Mouse (Mus musculus) midbrain, postnatal 0 days (tissue): ENCODE measurements around the gene Tm4sf5. TPM values are rescaled to one million over a fixed set of nuclear protein-coding genes. Genes with fewer than 3 reads are reported as not detected.
A peak's percentile ranks its signal among the peaks of the same experiment; 100 is the strongest.

Experiments
- ATAC-seq: fragments of 200-750 bp; cut with Nextera tagmentation; 2 replicates; pipeline ENCODE4 v1.8.0; 2017; ENCODE audit warnings: moderate number of reproducible peaks, mild to moderate bottlenecking, moderate TSS enrichment, moderate library complexity; ENCODE audit not compliant: low FRiP score
- DNase-seq: peaks from one replicate; pipeline ENCODE4 v3.0.0-alpha.2; 2015; ENCODE audit warnings: low spot score
- H3K27ac ChIP-seq: fragments of 300-500 bp; sonication (generic); 2 replicates; pipeline ENCODE4 v1.5.1; 2014; ENCODE audit warnings: low read depth, mild to moderate bottlenecking, low read length, mixed read lengths
- H3K27me3 ChIP-seq: fragments of 300-500 bp; sonication (generic); 2 replicates; pipeline ENCODE4 v1.6.1; 2014; ENCODE audit warnings: low read length, control low read depth, mixed read lengths; ENCODE audit not compliant: insufficient read depth
- H3K36me3 ChIP-seq: fragments of 300-500 bp; sonication (generic); 2 replicates; pipeline ENCODE4 v1.6.1; 2014; ENCODE audit warnings: low read length, control low read depth, mixed read lengths; ENCODE audit not compliant: insufficient read depth
- H3K4me1 ChIP-seq: fragments of 300-500 bp; sonication (generic); 2 replicates; pipeline ENCODE4 v1.6.1; 2014; ENCODE audit warnings: mild to moderate bottlenecking, control low read depth, antibody characterized with exemption, low read length, mixed read lengths; ENCODE audit not compliant: insufficient read depth
- H3K4me2 ChIP-seq: fragments of 300-500 bp; sonication (generic); 2 replicates; pipeline ENCODE4 v1.6.1; 2014; ENCODE audit warnings: low read depth, mild to moderate bottlenecking, low read length, mixed read lengths; ENCODE audit not compliant: poor library complexity, severe bottlenecking
- H3K4me3 ChIP-seq: fragments of 300-500 bp; sonication (generic); 2 replicates; pipeline ENCODE4 v1.5.1; 2014; ENCODE audit warnings: low read depth, mild to moderate bottlenecking, low read length, moderate library complexity
- H3K9ac ChIP-seq: fragments of 300-500 bp; sonication (generic); replicated peaks from 2 replicates; pipeline ENCODE4 v1.6.1; 2014; ENCODE audit warnings: mild to moderate bottlenecking, low read length, moderate library complexity, mixed read lengths; ENCODE audit not compliant: poor library complexity, severe bottlenecking
- H3K9me3 ChIP-seq: fragments of 300-500 bp; sonication (generic); 2 replicates; pipeline ENCODE4 v1.6.1; 2016; ENCODE audit warnings: low read length, control low read depth
- CTCF ChIP-seq: IDR thresholded peaks from 2 replicates; pipeline ENCODE4 v1.5.1; 2016; ENCODE audit warnings: antibody characterized with exemption, mild to moderate bottlenecking
- WGBS: fragments of 180-500 bp; shearing (Covaris S2); extraction: QIAGEN DNeasy Blood & Tissue Kit; methylation state at CpG from one replicate; pipeline ENCODE4 v1.1.7; 2014; 5-methylcytosine and 5-hydroxymethylcytosine counted together
- polyA plus RNA-seq: library from polyadenylated mRNA; unstranded; fragments of >200 nt; fragmentation: Nextera tagmentation; extraction: Ambion mirVana; gene quantifications from 2 replicates; pipeline ENCODE4 v1.2.1, GENCODE M21; 2015
- total RNA-seq: library from RNA; depleted of rRNA; stranded (reverse); fragments of >200 nt; gene quantifications from 2 replicates; pipeline ENCODE4 v1.2.3, GENCODE M21; 2014

Gene Tm4sf5
- total and polyA plus RNA-seq, 2 experiments from 2014 or later: 12.1 to 19.8 TPM

DNA sequence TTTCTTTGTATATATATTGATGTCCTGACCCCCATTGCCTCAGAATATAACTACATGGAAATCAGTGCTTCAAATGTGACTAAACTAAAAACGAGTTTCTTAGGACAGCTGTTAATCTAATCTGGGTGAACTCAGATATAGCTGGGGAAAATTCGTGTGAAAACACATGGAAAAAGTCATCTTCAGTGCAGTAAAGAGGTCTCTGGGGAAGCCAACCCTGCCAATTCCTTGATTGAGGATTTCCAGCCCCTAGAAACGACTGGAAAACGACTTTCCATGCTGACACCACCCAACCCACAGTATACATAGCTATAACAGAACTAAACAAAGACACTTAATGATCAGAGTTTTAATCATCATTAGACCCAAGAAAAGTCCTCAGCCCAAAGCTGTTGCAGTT is 17.2 kb upstream of the Tm4sf5 start:
- TF ChIP-seq CTCF: no peak

DNA sequence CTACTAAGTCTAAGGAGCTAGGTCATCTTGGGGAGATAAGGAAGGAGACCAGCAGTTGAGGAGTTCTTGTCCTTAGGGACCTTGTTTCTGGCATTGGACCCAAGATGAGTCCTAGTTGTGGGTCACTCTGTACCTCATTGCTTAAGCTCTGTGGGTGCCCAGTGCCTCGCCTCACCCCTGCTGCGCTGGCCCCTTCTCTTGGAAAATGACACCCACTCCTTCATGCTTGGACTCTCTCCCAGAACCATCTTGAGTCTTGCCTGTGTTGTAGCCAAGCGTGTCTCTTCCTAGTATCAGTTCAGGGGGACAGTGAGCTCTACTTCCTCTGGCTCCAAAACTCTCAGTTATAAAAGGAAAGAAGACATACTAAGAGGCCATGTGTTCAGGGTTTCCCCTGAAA is 15.9 kb upstream of the Tm4sf5 start:
- 80% methylated on average over 3 of the region's 3 CpGs for WGBS
- Histone ChIP-seq H3K27ac (no peak overlapping the region), H3K4me2 (no peak overlapping the region), H3K9me3 (no peaks in the 10 kb centered on the region), H3K4me3 (no peak overlapping the region), H3K36me3 (no peaks in the 10 kb centered on the region), H3K9ac (no peak overlapping the region), H3K27me3 (no peaks in the 10 kb centered on the region), H3K4me1 (no peaks in the 10 kb centered on the region)
- DNase-seq (no peak), ATAC-seq (no peak)
- TF ChIP-seq CTCF: no peak

More for the DNA sequence above, 17.2 kb upstream of the Tm4sf5 start:
- ATAC-seq (no peak), DNase-seq (no peak)
- Histone ChIP-seq H3K4me2 (no peak overlapping the region), H3K27ac (no peak overlapping the region), H3K9ac (no peak overlapping the region), H3K27me3 (no peaks in the 10 kb centered on the region), H3K4me1 (no peaks in the 10 kb centered on the region), H3K4me3 (no peak overlapping the region), H3K9me3 (no peaks in the 10 kb centered on the region), H3K36me3 (no peaks in the 10 kb centered on the region)
- 52% methylated on average over 4 of the region's 4 CpGs for WGBS

DNA sequence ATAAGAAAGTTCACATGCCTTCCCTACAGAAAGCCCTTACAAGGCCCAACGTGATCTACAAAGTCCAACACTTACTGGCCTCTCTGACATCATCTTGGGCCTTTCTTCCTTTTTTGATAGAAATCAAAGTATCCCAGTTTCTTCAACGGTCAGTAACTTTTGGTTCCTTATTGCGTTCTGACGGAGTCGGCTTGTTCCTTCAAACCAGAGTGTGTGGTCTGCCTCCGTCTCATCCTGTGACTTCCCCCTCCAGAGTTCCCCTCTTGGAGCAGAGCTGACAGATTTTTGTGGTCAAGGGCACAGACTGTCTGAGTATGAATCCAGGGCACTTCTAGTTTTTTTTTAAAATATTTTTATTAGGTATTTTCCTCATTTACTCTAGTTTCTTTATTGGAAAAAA is 15.4 kb upstream of the Tm4sf5 start:
- no peak overlapping the region for H3K4me3 ChIP-seq
- no peak overlapping the region for H3K9ac ChIP-seq
- no peak for TF ChIP-seq CTCF
- H3K27ac ChIP-seq: no peak overlapping the region
- H3K27me3 ChIP-seq: no peaks in the 10 kb centered on the region
- DNase-seq: no peak
- no peak overlapping the region for H3K4me2 ChIP-seq
- H3K4me1 ChIP-seq: no peaks in the 10 kb centered on the region
- H3K9me3 ChIP-seq: no peaks in the 10 kb centered on the region
- H3K36me3 ChIP-seq: no peaks in the 10 kb centered on the region
- no peak for ATAC-seq
- 90% methylated on average over 6 of the region's 6 CpGs for WGBS

DNA sequence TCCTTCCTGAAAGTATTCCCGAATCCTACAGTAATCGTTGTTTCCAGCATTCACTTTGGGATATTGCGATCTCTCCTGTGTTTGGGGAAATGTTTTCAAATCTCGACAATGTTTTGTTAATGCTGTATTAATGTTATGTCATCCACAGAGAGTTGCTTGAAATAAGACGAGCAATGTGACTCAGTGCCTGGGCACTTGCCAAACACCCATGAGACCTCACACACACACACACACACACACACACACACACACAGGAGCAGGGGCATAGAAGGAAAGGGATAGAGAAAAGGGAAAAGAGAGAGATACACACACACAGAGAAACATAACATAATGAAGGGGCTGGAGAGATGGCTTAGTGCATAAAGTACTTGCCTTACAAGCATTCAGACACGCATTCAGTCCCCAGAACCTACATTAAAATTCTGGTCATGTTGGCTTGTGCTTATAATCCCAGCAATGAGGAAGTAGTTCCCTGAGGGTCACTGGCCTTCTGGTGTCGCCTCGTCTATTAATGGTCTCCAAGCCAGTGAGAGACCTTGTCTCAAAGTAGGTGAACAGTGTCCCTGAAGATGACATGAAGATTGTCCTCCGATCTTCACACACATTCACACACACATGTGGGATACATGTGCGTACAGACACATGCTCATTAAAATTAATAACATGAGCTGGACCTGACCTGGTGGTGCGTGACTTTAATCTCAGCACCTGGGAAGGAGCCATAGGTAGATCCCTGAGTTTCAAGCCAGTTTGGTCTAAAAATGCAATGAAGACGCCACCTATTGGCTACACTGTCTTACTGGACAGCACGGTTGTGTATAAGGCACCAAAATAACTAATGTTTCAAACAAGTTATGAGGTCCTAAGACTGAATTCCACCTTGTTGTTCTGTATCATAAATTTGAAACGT is 5.2 kb upstream of the Tm4sf5 start:
- H3K9ac ChIP-seq: no peak overlapping the region
- no peak for DNase-seq
- H3K36me3 ChIP-seq: no peaks in the 10 kb centered on the region
- H3K4me2 ChIP-seq: no peak overlapping the region
- no peaks in the 10 kb centered on the region for H3K9me3 ChIP-seq
- ATAC-seq: no peak
- H3K27ac ChIP-seq: no peak overlapping the region
- no peak overlapping the region for H3K4me3 ChIP-seq
- H3K27me3 ChIP-seq: no peaks in the 10 kb centered on the region
- 64% methylated on average over 14 of the region's 14 CpGs for WGBS
- H3K4me1 ChIP-seq: no peaks in the 10 kb centered on the region
- TF ChIP-seq CTCF: peak; percentile 41; the same call in 1 of the 2 replicates

DNA sequence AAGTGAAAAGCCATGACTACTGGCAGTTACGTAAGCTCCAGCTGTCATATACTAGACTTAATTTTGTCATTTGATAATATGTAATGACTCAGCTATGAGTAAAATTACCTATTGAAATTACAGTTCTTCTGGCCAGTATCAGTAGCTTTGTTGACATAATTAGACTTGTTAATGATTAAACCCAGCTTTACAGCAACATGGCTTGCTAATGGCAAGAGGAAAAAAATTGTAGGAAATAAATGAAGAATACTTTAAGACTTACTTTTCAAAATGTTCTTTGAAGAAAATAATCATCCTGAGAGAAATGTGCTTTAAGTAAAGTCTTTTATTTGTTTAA is 4.6 kb upstream of the Tm4sf5 start:
- no peak for TF ChIP-seq CTCF
- DNase-seq (no peak), ATAC-seq (no peak)
- Histone ChIP-seq H3K4me3 (no peak overlapping the region), H3K36me3 (no peaks in the 10 kb centered on the region), H3K9me3 (no peaks in the 10 kb centered on the region), H3K27me3 (no peaks in the 10 kb centered on the region), H3K27ac (no peak overlapping the region), H3K9ac (no peak overlapping the region), H3K4me1 (no peaks in the 10 kb centered on the region), H3K4me2 (no peak overlapping the region)
- 100% methylated on average over 1 of the region's 1 CpGs for WGBS

DNA sequence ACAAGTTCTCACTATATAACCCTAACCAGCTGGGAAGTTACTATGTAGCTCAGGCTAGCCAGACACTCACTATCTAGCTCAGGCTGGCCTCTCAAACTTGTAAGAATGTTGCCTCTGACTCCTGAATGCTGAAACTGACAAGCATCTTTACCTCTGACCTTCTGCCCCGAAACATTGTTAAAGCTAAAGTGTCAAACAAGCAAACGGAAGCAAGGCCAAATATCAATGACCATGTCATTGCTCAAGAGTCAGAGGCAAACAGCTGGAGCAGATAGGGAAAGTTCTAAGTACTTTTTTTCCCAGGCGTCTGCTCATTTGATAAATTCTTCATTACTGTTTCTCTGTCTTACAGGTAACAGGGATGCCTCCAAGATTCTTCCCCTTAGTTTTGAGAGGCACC is 3.0 kb upstream of the Tm4sf5 start:
- Histone ChIP-seq H3K27me3 (no peaks in the 10 kb centered on the region), H3K9ac (no peak overlapping the region), H3K4me1 (no peaks in the 10 kb centered on the region), H3K4me2 (no peak overlapping the region), H3K4me3 (no peak overlapping the region), H3K36me3 (no peaks in the 10 kb centered on the region), H3K9me3 (no peaks in the 10 kb centered on the region), H3K27ac (no peak overlapping the region)
- 73% methylated on average over 3 of the region's 3 CpGs for WGBS
- DNase-seq (no peak), ATAC-seq (no peak)
- no peak for TF ChIP-seq CTCF
